In genomic region chr17:47140969-47141842, GRCm38 (mm10) we compare ENCODE assay signal across 8 mouse cellular contexts.
DNase-seq lines count a peak whose midpoint lies in the region; ATAC-seq and TF ChIP-seq lines count a peak whose summit lies in the region.

No protein-coding gene starts in this region.

- H3K4me3 ChIP-seq in E14TG2a.4 (replicated peaks; ENCODE audit: low read length) = peak overlapping the region; percentile 85
- peak overlapping the region; percentile 74 for H3K4me3 ChIP-seq in forebrain, embryonic 13.5 days
- H3K4me3 ChIP-seq in lung, embryonic 14.5 days (ENCODE audit: low read depth, low read length) = peak overlapping the region; percentile 67
- peak overlapping the region; percentile 60 for H3K4me3 ChIP-seq in olfactory bulb, adult 2 months (ENCODE audit: insufficient read depth, low read depth, low read length)

- peaks cover 15% of the 10 kb centered on the region; the same call in 1 of the 2 replicates for H3K27me3 ChIP-seq in E14TG2a.4 (ENCODE audit: insufficient read depth, low read length)
- H3K27me3 ChIP-seq in forebrain, embryonic 13.5 days = no peaks in the 10 kb centered on the region
- H3K27me3 ChIP-seq in lung, embryonic 14.5 days (ENCODE audit: insufficient read depth, low read length) = no peaks in the 10 kb centered on the region

- no peak for TF ChIP-seq POLR2A in olfactory bulb, adult 2 months (IDR thresholded peaks at IDR 0.05; ENCODE audit: insufficient read depth, low read depth, low read length)

- H3K27ac ChIP-seq in forebrain, embryonic 13.5 days = peak overlapping the region; percentile 99
- H3K27ac ChIP-seq in lung, embryonic 14.5 days (ENCODE audit: low read depth) = peak overlapping the region; percentile 99
- H3K27ac ChIP-seq in olfactory bulb, adult 2 months (ENCODE audit: insufficient read depth, low read depth, low read length) = peak overlapping the region; percentile 7

- peak; percentile 64 for ATAC-seq in forebrain, embryonic 13.5 days
- peak; percentile 64 for ATAC-seq in lung, embryonic 14.5 days (ENCODE audit: insufficient read depth)

- H3K36me3 ChIP-seq in E14TG2a.4 (ENCODE audit: insufficient read depth, low read length) = no peaks in the 10 kb centered on the region
- H3K36me3 ChIP-seq in forebrain, embryonic 13.5 days (ENCODE audit: poor library complexity, severe bottlenecking) = no peaks in the 10 kb centered on the region
- H3K36me3 ChIP-seq in lung, embryonic 14.5 days (ENCODE audit: insufficient read depth) = 0 out of 2 replicates have a peak, but pooled peaks cover 4% of the 10 kb centered on the region

- H3K4me2 ChIP-seq in forebrain, embryonic 13.5 days = peak overlapping the region; percentile 93
- H3K4me2 ChIP-seq in lung, embryonic 14.5 days = peak overlapping the region; percentile 90

- intact Hi-C loops in heart, postnatal 10 days (cut with DNase I) = loop anchor here (5.0 kb wide), 1 partner anchor 41 kb away; no protein-coding TSS in a partner anchor

- no peaks in the 10 kb centered on the region for H3K9me3 ChIP-seq in E14TG2a.4 (ENCODE audit: low read length)
- H3K9me3 ChIP-seq in forebrain, embryonic 13.5 days (replicated peaks) = no peaks in the 10 kb centered on the region
- no peaks in the 10 kb centered on the region for H3K9me3 ChIP-seq in lung, embryonic 14.5 days (ENCODE audit: low read depth, low read length)

- H3K9ac ChIP-seq in forebrain, embryonic 13.5 days = peak overlapping the region; percentile 93
- peak overlapping the region; percentile 78 for H3K9ac ChIP-seq in lung, embryonic 14.5 days

- TF ChIP-seq CTCF in E14TG2a.4 (conservative IDR thresholded peaks at IDR 0.05; ENCODE audit: low read length) = no peak
- no peak for TF ChIP-seq CTCF in lung, embryonic 14.5 days (IDR thresholded peaks at IDR 0.05; ENCODE audit: low read depth)
- no peak for TF ChIP-seq CTCF in olfactory bulb, adult 2 months (IDR thresholded peaks at IDR 0.05; ENCODE audit: insufficient read depth, low read depth, low read length)

- WGBS in forebrain, embryonic 13.5 days = 1% methylated on average over 35 of the region's 35 CpGs
- 2% methylated on average over 35 of the region's 35 CpGs for WGBS in lung, embryonic 14.5 days
- WGBS in olfactory bulb, adult 2 months = 2% methylated on average over 35 of the region's 35 CpGs

- DNase-seq in adrenal gland, postnatal 4 days (ENCODE audit: low spot score in 2 of 2) = peak; percentile 37 to 56
- peak; percentile 68 to 73 for DNase-seq in heart, postnatal 10 days
- peak; percentile 69 to 80 for DNase-seq in layer of hippocampus, adult 18-20 months (ENCODE audit: low spot score in 2 of 2)
- peak; percentile 85 for DNase-seq in lung, embryonic 14.5 days
- peak; percentile 80 for DNase-seq in thymus, postnatal 4 days

- H3K4me1 ChIP-seq in E14TG2a.4 (replicated peaks; ENCODE audit: low read depth, low read length) = peaks cover 74% of the 10 kb centered on the region
- H3K4me1 ChIP-seq in forebrain, embryonic 13.5 days = peaks cover 49% of the 10 kb centered on the region
- H3K4me1 ChIP-seq in lung, embryonic 14.5 days (ENCODE audit: insufficient read depth) = peaks cover 31% of the 10 kb centered on the region
- H3K4me1 ChIP-seq in olfactory bulb, adult 2 months (ENCODE audit: control insufficient read depth, insufficient read depth, low read length) = peaks cover 30% of the 10 kb centered on the region

Comparison
In these comparisons a context has a peak if more than half of its experiments do, and no peak if none do; other contexts are left out.
1. Peak in every context shown above with its lines: DNase-seq, ATAC-seq, H3K4me3 ChIP-seq and H3K27ac ChIP-seq.
2. H3K27ac ChIP-seq: peak in every context shown above with its lines; median percentile 99 in forebrain, embryonic 13.5 days; 99 in lung, embryonic 14.5 days; 7 in olfactory bulb, adult 2 months.